Mouse (Mus musculus) E14TG2a.4 (cell line): ENCODE data around the gene Ak1.
A peak's percentile ranks its signal among the peaks of the same experiment; 100 is the strongest.

ENCODE experiments used
- CTCF ChIP-seq: conservative IDR thresholded peaks from 2 replicates; pipeline ENCODE4 v1.5.1; 2014; ENCODE audit warnings: low read length
- NANOG ChIP-seq: IDR thresholded peaks from 2 replicates; pipeline ENCODE4 v1.6.1; 2014; ENCODE audit warnings: borderline replicate concordance, low read length, mixed read lengths
- POU5F1 ChIP-seq: IDR thresholded peaks from 2 replicates; pipeline ENCODE4 v1.6.1; 2014; ENCODE audit warnings: low read length, borderline replicate concordance

GRCm38 (mm10) chr2:32676821-32677220, 55.3 kb downstream of the Ak1 start:
- TF ChIP-seq CTCF (peak; percentile 24), POU5F1 (no peak), NANOG (no peak)
